Mouse (Mus musculus) kidney, postnatal 25 days (tissue): ENCODE data around the gene Nap1l5.
"Not testable (repeated sequence)": the region's sequence is repeated elsewhere in the genome, so short reads cannot be mapped to it uniquely, and the experiment has no call there.

ENCODE experiments used
- DNase-seq, 2 experiments: peaks; one replicate each; pipeline ENCODE4 v3.0.0; 2021; ENCODE audit warnings: mixed read lengths in 2 of 2

Gene Nap1l5

DNA sequence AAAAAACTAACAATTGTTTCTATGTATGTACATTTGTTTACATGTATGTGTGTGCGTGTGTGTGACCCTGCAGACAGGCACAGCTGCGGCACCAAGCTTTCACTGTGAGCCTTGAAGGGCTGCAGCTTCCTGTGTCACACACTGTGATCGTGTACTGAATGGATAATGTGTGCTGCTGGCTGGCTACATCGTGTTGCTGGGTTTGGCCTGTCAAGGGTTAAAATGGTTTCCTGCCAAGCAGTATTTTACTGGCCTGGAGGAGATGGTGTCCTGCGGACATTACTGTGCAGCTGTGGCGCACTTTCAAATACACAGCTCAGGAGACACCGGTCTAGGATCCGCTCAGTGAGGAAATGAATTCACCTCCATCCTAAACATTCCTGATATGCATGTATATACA is 3.7 kb downstream of the Nap1l5 start:
- DNase-seq, result no peak

GRCm38 (mm10) chr6:58900536-58900935 is 6.3 kb downstream of the Nap1l5 start:
- DNase-seq, result no peak

- no peak for DNase-seq
Observed at GRCm38 (mm10) chr6:58899076-58899475, 7.8 kb downstream of the Nap1l5 start.

DNA sequence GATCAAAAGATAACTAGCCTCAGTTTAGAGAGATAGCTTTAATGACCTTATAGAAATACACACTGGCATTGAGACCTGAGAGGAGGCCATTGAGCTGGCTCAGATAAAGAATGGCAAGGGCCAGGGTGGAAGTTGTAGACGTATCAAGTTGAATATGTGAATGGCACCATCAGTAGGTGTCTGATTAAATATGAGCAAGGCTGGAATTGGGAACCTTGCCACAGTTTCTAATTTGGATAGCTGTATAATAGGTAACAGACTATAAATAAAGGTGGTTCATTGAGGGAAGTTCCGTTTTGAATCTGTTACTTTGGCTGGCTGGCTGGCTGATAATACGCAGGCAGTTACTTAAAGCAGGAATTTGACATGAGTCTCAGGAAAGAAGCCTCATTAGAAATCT is 10.2 kb downstream of the Nap1l5 start:
- DNase-seq, result no peak

DNA sequence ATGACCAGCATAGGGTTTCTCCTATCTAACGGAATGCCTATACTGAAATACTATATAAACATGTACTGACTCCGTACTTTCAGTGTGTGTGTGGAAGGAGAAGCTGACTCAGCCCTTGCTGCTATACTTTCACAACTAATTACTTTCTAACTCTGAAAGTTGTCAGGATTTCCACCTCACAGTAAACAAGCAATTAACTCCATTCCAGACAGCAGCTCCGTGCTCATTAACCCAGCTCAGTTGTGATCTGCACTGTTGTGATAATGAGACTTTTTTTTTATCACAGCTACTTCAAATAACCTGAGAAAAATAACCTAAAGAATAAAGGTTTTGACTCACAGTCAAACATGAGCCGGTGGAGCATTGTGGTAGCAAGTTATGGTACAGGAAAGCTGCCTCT is 11.9 kb downstream of the Nap1l5 start:
- no peak for DNase-seq

- no peak for DNase-seq
Observed at GRCm38 (mm10) chr6:58893307-58893706, 13.6 kb downstream of the Nap1l5 start.

DNA sequence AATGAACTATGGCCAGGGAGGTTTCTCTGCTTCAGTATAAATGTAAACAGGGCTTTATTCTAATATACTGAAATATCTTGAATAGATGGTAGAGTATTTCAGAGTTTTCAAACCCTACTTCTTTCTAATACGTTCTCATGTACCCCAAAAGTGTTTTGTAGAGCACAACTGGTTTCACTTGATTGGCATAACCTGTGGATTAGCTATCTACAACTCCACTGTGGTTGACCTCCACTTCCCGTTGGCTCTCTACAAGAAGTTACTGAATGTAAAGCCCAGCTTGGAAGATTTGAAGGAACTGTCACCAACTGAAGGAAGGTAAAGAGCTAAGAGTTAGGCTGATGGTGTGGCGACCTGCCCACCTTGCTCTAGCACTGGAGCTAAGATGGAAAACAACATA is 17.0 kb downstream of the Nap1l5 start:
- no peak for DNase-seq

- no peak for DNase-seq
Observed at GRCm38 (mm10) chr6:58882271-58882670, 24.6 kb downstream of the Nap1l5 start.

DNA sequence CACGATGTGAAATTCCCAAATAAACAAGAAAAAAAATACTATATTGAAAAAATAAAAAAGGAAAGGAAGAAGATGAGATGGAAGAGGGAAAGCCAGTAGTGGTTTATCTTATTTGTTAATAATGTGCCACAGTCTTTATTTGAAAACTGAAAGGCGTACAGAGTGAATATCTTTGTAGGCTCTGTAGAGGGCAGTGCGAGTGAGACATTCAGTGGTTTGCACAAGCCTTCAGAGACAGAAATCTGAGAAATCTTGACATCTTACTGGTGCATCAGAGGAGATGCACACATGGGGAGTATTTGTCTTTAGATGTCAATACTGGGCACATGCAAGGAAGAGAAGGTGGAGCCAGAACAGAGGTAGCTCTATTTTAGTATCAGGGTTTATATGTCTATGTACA is 25.5 kb downstream of the Nap1l5 start:
- DNase-seq, result no peak

GRCm38 (mm10) chr6:58880861-58881260 is 26.0 kb downstream of the Nap1l5 start:
- no peak for DNase-seq

- DNase-seq, result no peak
Observed at GRCm38 (mm10) chr6:58879987-58880386, 26.9 kb downstream of the Nap1l5 start.

GRCm38 (mm10) chr6:58879572-58879971 is 27.3 kb downstream of the Nap1l5 start:
- DNase-seq, result peak; percentile 27 to 64

DNA sequence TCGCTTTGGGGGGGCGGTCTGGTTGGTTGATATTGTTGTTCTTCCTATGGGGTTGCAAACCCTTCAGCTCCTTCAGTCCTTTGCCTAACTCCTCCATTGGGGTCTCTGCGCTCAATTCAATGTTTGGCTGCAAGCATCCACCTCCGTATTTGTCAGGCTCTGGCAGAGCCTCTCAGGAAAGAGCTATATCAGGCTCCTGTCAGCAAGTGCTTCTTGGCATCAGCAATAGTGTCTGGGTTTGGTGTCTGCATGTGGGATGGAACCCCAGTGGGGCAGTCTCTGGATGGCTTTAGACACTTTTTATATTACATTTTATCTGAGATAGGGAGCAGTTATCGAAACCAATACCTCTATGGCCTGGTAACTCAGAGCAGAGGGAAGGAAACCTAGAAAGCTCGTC is 39.0 kb downstream of the Nap1l5 start:
- not testable (repeated sequence) for DNase-seq

DNA sequence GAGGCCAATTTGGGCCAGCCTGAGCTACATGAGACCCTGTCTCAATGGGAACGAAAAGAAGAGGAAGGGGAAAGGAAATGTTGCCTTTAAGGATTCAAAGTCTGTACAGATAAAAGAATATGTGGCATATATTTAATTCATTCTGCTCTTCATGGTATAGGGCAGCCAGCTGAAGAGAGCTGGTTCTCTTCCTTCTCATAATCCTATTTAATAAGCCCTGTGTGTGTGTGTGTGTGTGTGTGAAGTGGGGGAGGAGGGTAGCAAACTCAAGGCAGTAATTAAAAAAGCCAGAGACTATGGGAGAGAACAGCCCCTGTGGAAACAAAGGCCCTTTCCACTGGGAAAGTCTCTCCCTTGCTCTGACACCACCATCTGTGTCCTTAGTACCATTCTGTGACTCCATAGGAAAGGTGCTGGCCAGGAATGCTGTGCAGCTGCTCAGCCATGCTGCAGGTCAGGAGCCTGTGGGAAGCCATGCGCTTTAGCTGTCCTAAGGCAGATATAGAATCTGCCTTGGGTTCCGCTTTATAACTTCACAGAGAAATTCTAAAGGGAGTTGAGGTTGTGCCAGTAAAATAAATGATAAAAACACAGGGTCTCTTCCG is 43.1 kb downstream of the Nap1l5 start:
- DNase-seq, result no peak

DNA sequence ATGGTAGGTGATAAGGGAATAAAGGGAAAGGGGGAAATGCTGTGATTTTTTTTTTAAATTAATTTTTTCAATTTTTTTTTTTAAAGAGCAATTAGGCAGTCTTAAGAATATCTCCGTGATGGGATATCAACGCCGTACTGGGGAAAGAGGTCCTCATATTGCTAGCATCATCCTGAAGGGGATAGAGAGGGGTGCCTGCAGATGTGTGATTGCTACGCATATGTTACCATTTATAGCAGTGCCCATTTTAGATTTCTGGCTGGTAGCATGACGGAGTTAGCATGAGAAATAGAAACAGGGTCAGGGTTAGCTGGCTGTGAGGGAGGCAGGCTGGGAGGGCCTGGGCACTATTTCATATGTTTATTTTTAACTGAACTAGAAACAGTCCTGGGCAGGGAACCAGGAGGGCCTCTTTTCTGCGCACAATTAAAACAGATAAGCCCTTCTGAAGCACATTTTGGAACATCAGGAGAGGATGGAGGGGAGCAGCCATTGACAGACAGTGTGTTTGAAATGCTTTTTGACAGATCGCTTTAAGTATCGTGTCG is 44.4 kb downstream of the Nap1l5 start:
- no peak for DNase-seq

DNA sequence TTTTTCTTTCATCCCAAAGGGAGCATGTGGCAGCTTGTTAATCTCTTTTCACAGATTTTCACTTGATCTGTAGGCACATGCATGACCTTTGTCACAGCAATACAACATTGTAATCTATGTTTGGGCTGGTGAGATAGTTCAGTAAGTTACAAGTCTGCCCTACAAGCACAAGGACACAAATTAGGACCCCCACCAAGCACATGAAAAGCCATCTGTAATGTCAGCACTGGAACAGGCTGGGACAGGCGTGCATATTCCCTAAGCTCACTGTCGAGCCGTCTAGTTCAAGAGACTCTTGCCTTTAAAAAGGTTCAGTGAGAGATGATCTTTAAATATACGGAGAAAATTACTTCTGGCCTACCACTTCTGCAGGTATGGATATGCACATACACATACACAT is 47.4 kb downstream of the Nap1l5 start:
- DNase-seq, result no peak

- no peak for DNase-seq
Observed at GRCm38 (mm10) chr6:58856494-58856893, 50.4 kb downstream of the Nap1l5 start.

- no peak for DNase-seq
Observed at GRCm38 (mm10) chr6:58855676-58856367, 51.1 kb downstream of the Nap1l5 start.
